Mouse (Mus musculus) left cerebral cortex, adult 2 months (tissue): ENCODE data around the gene Zmym6. TPM values are rescaled to one million over a fixed set of nuclear protein-coding genes. Genes with fewer than 3 reads are reported as not detected.
A peak's percentile ranks its signal among the peaks of the same experiment; 100 is the strongest.

ENCODE experiments used
- DNase-seq, 2 experiments: peaks; one replicate each; pipeline ENCODE4 v3.0.0; 2021 to 2022; ENCODE audit warnings: low spot score in 2 of 2, mixed read lengths in 1 of 2; ENCODE audit errors: extremely low spot score in 1 of 2
- H3K27ac ChIP-seq: fragments of 200-600 bp; 2 replicates; pipeline ENCODE4 v1.8.1; 2022
- H3K4me3 ChIP-seq: fragments of 200-600 bp; 2 replicates; pipeline ENCODE4 v1.8.1; 2022
- CTCF ChIP-seq: fragments of 200-600 bp; IDR thresholded peaks from 2 replicates; pipeline ENCODE4 v1.8.1; 2022; ENCODE audit warnings: antibody characterized with exemption, mild to moderate bottlenecking, moderate library complexity
- intact Hi-C: fragments of 180-260 bp; cut with DNase I; formaldehyde crosslinking; loops from one replicate; pipeline ENCODE4 v1.15.1; 2025
- total RNA-seq, 2 experiments: library from RNA; stranded (reverse); gene quantifications; 2 replicates each; pipeline ENCODE4 v1.2.3; 2021

Gene Zmym6
- total RNA-seq, 2 experiments from 2014 or later, result 31.8 to 35.8 TPM

GRCm38 (mm10) chr4:127169346-127170221, 92.4 kb downstream of the Zmym6 start:
- TF ChIP-seq CTCF, result no peak; the same call in 1 of the 2 replicates
- intact Hi-C loops, result loop anchor here (2.0 to 5.0 kb wide), 3 partner anchors 42 to 93 kb away; partner anchors contain the start of gene Zmym6
- peak in 1 of 2 experiments; percentile 54 for DNase-seq
- peak overlapping the region; percentile 77 for H3K4me3 ChIP-seq
- peak overlapping the region; percentile 99 for H3K27ac ChIP-seq

- peak overlapping the region; percentile 77 for H3K4me3 ChIP-seq
- intact Hi-C loops, result loop anchor here (2.0 kb wide), 1 partner anchor 64 kb away; no protein-coding TSS in a partner anchor
- H3K27ac ChIP-seq, result peak overlapping the region; percentile 99
- TF ChIP-seq CTCF, result no peak
- DNase-seq, result peak; percentile 65 to 76
These were observed 93.7 kb downstream of the Zmym6 start for GRCm38 (mm10) chr4:127170866-127171265.

DNA sequence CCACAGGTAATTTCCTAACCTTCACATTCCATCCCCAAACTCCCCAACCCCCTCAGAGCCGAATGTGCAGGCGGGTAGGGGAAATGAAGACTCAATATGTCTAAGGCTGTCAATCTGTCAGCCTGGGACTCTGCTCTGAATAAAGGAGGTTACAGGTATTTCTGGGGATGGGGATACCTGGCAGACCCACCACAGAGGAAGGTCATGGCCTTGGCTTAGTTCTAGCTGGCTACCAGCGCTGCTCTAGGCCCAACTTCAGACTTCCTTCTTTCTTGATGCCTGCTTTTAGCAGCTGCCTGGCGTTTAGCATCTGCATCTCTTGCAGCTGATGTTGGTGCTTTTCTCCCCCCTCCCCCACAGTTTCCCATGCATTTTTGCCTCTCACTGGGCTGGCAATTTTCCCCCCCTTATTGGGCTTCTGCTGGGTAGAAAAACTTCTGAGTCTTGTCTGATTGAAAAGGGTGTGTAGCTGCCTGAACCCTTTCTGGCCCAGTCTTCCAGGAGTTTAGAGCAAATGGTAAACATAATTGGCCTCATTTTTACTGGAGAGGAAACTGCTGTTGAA, 94.2 kb downstream of the Zmym6 start:
- intact Hi-C loops, result loop anchor here (2.0 kb wide), 1 partner anchor 63 kb away; no protein-coding TSS in a partner anchor
- TF ChIP-seq CTCF, result no peak
- peak overlapping the region; percentile 77 for H3K4me3 ChIP-seq
- DNase-seq, result no peak
- H3K27ac ChIP-seq, result peak overlapping the region; percentile 99

DNA sequence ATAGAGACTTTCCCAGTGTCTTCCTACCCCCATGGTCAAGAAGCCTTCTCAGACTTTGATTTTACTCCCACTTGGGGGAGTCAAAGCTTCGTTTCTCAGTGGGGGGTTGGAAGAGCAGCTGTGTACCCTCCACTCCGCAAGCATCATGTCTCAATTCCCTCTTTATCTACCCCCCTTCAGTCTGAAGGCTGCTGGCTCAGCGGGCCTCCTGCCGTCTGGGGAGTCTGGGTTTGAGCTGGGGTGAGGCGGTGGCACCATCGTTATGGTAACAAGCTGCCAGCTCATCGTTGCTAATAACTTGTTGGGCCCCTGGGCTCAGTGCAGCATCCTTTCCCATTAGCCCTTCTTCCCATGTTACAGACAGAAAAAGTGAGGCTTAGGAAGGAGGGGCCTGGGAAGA, 94.9 kb downstream of the Zmym6 start:
- TF ChIP-seq CTCF, result no peak
- H3K4me3 ChIP-seq, result peak overlapping the region; percentile 47
- no peak for DNase-seq
- intact Hi-C loops, result loop anchor here (1.0 kb wide), 1 partner anchor 31 kb away; no protein-coding TSS in a partner anchor
- peak overlapping the region; percentile 94 for H3K27ac ChIP-seq

DNA sequence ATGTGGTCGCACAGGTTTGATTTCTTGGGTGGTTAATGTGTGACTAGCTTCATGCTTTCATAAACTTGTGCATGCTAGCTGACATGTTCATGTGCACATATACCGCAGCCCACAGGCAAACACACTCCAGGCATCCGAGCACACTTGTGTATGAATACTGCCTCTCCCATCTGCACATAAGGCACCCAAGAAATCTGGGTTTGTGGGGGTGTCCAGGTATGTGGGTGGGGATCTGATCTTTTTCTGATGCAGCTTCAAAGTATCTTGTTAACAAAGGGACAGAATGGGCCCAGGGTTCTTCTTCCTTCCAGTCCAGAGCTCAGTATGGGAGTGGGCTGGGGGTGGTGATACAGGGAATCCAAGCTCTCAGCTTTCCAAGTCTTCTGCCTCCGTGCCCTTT, 95.4 kb downstream of the Zmym6 start:
- peak in 1 of 2 experiments; percentile 61 for DNase-seq
- Histone ChIP-seq H3K27ac (peak overlapping the region; percentile 94), H3K4me3 (peak overlapping the region; percentile 47)
- intact Hi-C loops, result loop anchor here (1.0 kb wide), 1 partner anchor 31 kb away; no protein-coding TSS in a partner anchor
- TF ChIP-seq CTCF, result no peak

DNA sequence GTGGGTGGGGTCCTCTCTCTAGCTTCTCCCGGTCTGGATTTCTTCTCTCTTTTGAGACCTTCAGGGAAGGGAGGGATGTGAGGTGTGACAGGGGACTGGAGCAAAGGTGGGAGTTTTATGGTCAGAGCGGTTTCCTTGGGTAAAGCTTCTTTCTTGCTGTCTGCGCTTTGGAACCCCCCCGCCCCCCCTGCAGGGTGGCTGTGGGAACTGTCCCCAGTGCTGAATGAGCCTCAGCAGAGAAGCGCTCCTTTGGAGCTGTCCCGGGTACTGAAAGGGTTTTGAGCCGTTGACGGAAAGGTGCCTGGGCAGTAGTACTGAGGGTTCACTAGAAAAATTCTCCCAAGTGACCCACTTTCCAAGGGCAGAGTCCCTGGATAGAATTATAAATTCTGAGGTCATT, 96.3 kb downstream of the Zmym6 start:
- Histone ChIP-seq H3K27ac (peak overlapping the region; percentile 94), H3K4me3 (peak overlapping the region; percentile 47)
- no peak for DNase-seq
- peak; percentile 24 for TF ChIP-seq CTCF
- intact Hi-C loops, result no loop called here

Other genes with a start within 250 kb of the Zmym6 start
- gene Zmym4, start 109.2 kb upstream of the Zmym6 start, total RNA-seq, result 10 to 100 TPM; 46.3 to 59.0 TPM
- 100 to 1,000 TPM; 243 to 256 TPM for gene Sfpq, start 56.1 kb upstream of the Zmym6 start, total RNA-seq
- 10 to 100 TPM; 14.4 to 15.9 TPM for gene Zmym1, start 16.2 kb upstream of the Zmym6 start, total RNA-seq
- gene Tmem35b, start 46.3 kb downstream of the Zmym6 start, total RNA-seq, result 1 to 10 TPM; 4.1 to 4.2 TPM
- 100 to 1,000 TPM; 372 to 403 TPM for gene Dlgap3, start 91.8 kb downstream of the Zmym6 start, total RNA-seq
- 10 to 100 TPM; 52.1 to 54.0 TPM for gene Smim12, start 166.4 kb downstream of the Zmym6 start, total RNA-seq
- gene Gja4, start 236.7 kb downstream of the Zmym6 start, total RNA-seq, result 1 to 10 TPM; 4.1 to 4.5 TPM